Mouse (Mus musculus): ENCODE data around the gene Serpina10. TPM values are rescaled to one million over a fixed set of nuclear protein-coding genes. Genes with fewer than 3 reads are reported as not detected.

Serpina10 gene
- polyA plus RNA-seq, 1 experiment from 2014 or later, result 0.10 TPM

GRCm38 (mm10) chr12:103656848-103657626 is 25.8 kb upstream of the Serpina10 start, which contains the start of gene Serpina6:
Serpina6 (minus strand) TSS chr12:103657212.
- Histone ChIP-seq H3K27ac (no peak within 1 kb of the TSS), H3K9ac (no peak within 1 kb of the TSS), H3K4me3 (no peak within 1 kb of the TSS), H3K4me2 (no peak within 1 kb of the TSS), H3K36me3 (no peaks in the 10 kb centered on the region), H3K27me3 (no peaks in the 10 kb centered on the region), H3K9me3 (no peaks in the 10 kb centered on the region), H3K4me1 (no peaks in the 10 kb centered on the region)
- ATAC-seq (ENCODE audit: insufficient number of reproducible peaks, insufficient read depth, low FRiP score, low TSS enrichment, low read depth), result no peak
- WGBS, result 73% methylated on average over 9 of the region's 9 CpGs

- WGBS, result 80% methylated on average over 7 of the region's 7 CpGs
- H3K4me2 ChIP-seq, result no peak overlapping the region
These were observed 24.1 kb upstream of the Serpina10 start for GRCm38 (mm10) chr12:103655123-103656044.

GRCm38 (mm10) chr12:103653836-103654235 is 22.6 kb upstream of the Serpina10 start:
- WGBS, result 96% methylated on average over 2 of the region's 2 CpGs
- Histone ChIP-seq H3K4me3 (no peak overlapping the region), H3K4me1 (no peaks in the 10 kb centered on the region)

More at GRCm38 (mm10) chr12:103655123-103656044, 24.1 kb upstream of the Serpina10 start:
- Histone ChIP-seq H3K27me3 (no peaks in the 10 kb centered on the region), H3K9ac (no peak overlapping the region), H3K36me3 (no peaks in the 10 kb centered on the region), H3K27ac (no peak overlapping the region), H3K4me3 (no peak overlapping the region), H3K9me3 (0 out of 2 replicates have a peak, but pooled peaks cover 3% of the 10 kb centered on the region), H3K4me1 (no peaks in the 10 kb centered on the region)
- no peak for ATAC-seq (ENCODE audit: insufficient number of reproducible peaks, insufficient read depth, low FRiP score, low TSS enrichment, low read depth)

GRCm38 (mm10) chr12:103646314-103646713 is 15.1 kb upstream of the Serpina10 start:
- H3K9ac ChIP-seq, result no peak overlapping the region
- H3K36me3 ChIP-seq, result no peaks in the 10 kb centered on the region
- no peaks in the 10 kb centered on the region for H3K27me3 ChIP-seq
- 0 out of 2 replicates have a peak, but pooled peaks cover 4% of the 10 kb centered on the region for H3K9me3 ChIP-seq
- no peak for ATAC-seq (ENCODE audit: insufficient number of reproducible peaks, insufficient read depth, low FRiP score, low TSS enrichment, low read depth)
- H3K4me1 ChIP-seq, result peaks cover 8% of the 10 kb centered on the region
- H3K4me3 ChIP-seq, result no peak overlapping the region
- 74% methylated on average over 2 of the region's 2 CpGs for WGBS
- H3K27ac ChIP-seq, result no peak overlapping the region
- no peak overlapping the region for H3K4me2 ChIP-seq

More at GRCm38 (mm10) chr12:103653836-103654235, 22.6 kb upstream of the Serpina10 start:
- no peak for ATAC-seq (ENCODE audit: insufficient number of reproducible peaks, insufficient read depth, low FRiP score, low TSS enrichment, low read depth)
- H3K9ac ChIP-seq, result no peak overlapping the region
- no peak overlapping the region for H3K4me2 ChIP-seq
- no peaks in the 10 kb centered on the region for H3K27me3 ChIP-seq
- no peaks in the 10 kb centered on the region for H3K36me3 ChIP-seq
- no peak overlapping the region for H3K27ac ChIP-seq
- 0 out of 2 replicates have a peak, but pooled peaks cover 4% of the 10 kb centered on the region for H3K9me3 ChIP-seq

- H3K4me1 ChIP-seq, result peaks cover 8% of the 10 kb centered on the region
- no peak for ATAC-seq (ENCODE audit: insufficient number of reproducible peaks, insufficient read depth, low FRiP score, low TSS enrichment, low read depth)
- no peaks in the 10 kb centered on the region for H3K9me3 ChIP-seq
- 5% methylated on average over 5 of the region's 5 CpGs for WGBS
- no peaks in the 10 kb centered on the region for H3K36me3 ChIP-seq
- peak overlapping the region; percentile 85 for H3K27ac ChIP-seq
- 0 out of 2 replicates have a peak overlapping the region, but pooled peaks have one; percentile 16 for H3K4me2 ChIP-seq
- no peak overlapping the region for H3K4me3 ChIP-seq
- no peaks in the 10 kb centered on the region for H3K27me3 ChIP-seq
- H3K9ac ChIP-seq, result no peak overlapping the region
These were observed 13.4 kb upstream of the Serpina10 start for GRCm38 (mm10) chr12:103644601-103645000.

- no peaks in the 10 kb centered on the region for H3K36me3 ChIP-seq
- no peak overlapping the region for H3K4me3 ChIP-seq
- ATAC-seq (ENCODE audit: insufficient number of reproducible peaks, insufficient read depth, low FRiP score, low TSS enrichment, low read depth), result no peak
- H3K9me3 ChIP-seq, result no peaks in the 10 kb centered on the region
- H3K4me1 ChIP-seq, result peaks cover 8% of the 10 kb centered on the region
- WGBS, result 70% methylated on average over 3 of the region's 3 CpGs
- no peak overlapping the region for H3K4me2 ChIP-seq
- peak overlapping the region; percentile 85 for H3K27ac ChIP-seq
- H3K27me3 ChIP-seq, result no peaks in the 10 kb centered on the region
- no peak overlapping the region for H3K9ac ChIP-seq
These were observed 12.6 kb upstream of the Serpina10 start for GRCm38 (mm10) chr12:103643818-103644217.

- H3K36me3 ChIP-seq, result no peaks in the 10 kb centered on the region
- no peak for ATAC-seq (ENCODE audit: insufficient number of reproducible peaks, insufficient read depth, low FRiP score, low TSS enrichment, low read depth)
- WGBS, result 0% methylated on average over 2 of the region's 2 CpGs
These were observed 12.1 kb upstream of the Serpina10 start for GRCm38 (mm10) chr12:103643336-103643735.

GRCm38 (mm10) chr12:103635846-103636245 is 4.6 kb upstream of the Serpina10 start:
- H3K36me3 ChIP-seq, result no peaks in the 10 kb centered on the region
- H3K27me3 ChIP-seq, result no peaks in the 10 kb centered on the region
- 83% methylated on average over 2 of the region's 2 CpGs for WGBS
- H3K4me2 ChIP-seq, result no peak overlapping the region
- no peak overlapping the region for H3K4me3 ChIP-seq
- no peak for ATAC-seq (ENCODE audit: insufficient number of reproducible peaks, insufficient read depth, low FRiP score, low TSS enrichment, low read depth)
- H3K9ac ChIP-seq, result no peak overlapping the region
- no peaks in the 10 kb centered on the region for H3K9me3 ChIP-seq
- no peaks in the 10 kb centered on the region for H3K4me1 ChIP-seq
- no peak overlapping the region for H3K27ac ChIP-seq

More at GRCm38 (mm10) chr12:103643336-103643735, 12.1 kb upstream of the Serpina10 start:
- Histone ChIP-seq H3K9me3 (no peaks in the 10 kb centered on the region), H3K4me3 (no peak overlapping the region), H3K4me2 (no peak overlapping the region), H3K27ac (no peak overlapping the region), H3K9ac (no peak overlapping the region), H3K4me1 (peaks cover 8% of the 10 kb centered on the region), H3K27me3 (no peaks in the 10 kb centered on the region)

- H3K27me3 ChIP-seq, result no peaks in the 10 kb centered on the region
- H3K9ac ChIP-seq, result no peak overlapping the region
- no peak overlapping the region for H3K4me3 ChIP-seq
- H3K27ac ChIP-seq, result peak overlapping the region; percentile 22; the same call in 1 of the 2 replicates
- no peaks in the 10 kb centered on the region for H3K36me3 ChIP-seq
- H3K4me2 ChIP-seq, result no peak overlapping the region
- 79% methylated on average over 2 of the region's 2 CpGs for WGBS
- ATAC-seq (ENCODE audit: insufficient number of reproducible peaks, insufficient read depth, low FRiP score, low TSS enrichment, low read depth), result no peak
- no peaks in the 10 kb centered on the region for H3K9me3 ChIP-seq
- no peaks in the 10 kb centered on the region for H3K4me1 ChIP-seq
These were observed 3.2 kb upstream of the Serpina10 start for GRCm38 (mm10) chr12:103634430-103634829.

- H3K9me3 ChIP-seq, result no peaks in the 10 kb centered on the region
- no peaks in the 10 kb centered on the region for H3K4me1 ChIP-seq
- H3K27ac ChIP-seq, result no peak overlapping the region
- H3K4me2 ChIP-seq, result no peak overlapping the region
- H3K27me3 ChIP-seq, result no peaks in the 10 kb centered on the region
- H3K9ac ChIP-seq, result no peak overlapping the region
- no peaks in the 10 kb centered on the region for H3K36me3 ChIP-seq
- WGBS, result 87% methylated on average over 10 of the region's 10 CpGs
- no peak overlapping the region for H3K4me3 ChIP-seq
- no peak for ATAC-seq (ENCODE audit: insufficient number of reproducible peaks, insufficient read depth, low FRiP score, low TSS enrichment, low read depth)
These were observed 14.4 kb downstream of the Serpina10 start for GRCm38 (mm10) chr12:103616860-103617261.

- 79% methylated on average over 4 of the region's 4 CpGs for WGBS
- H3K4me1 ChIP-seq, result no peaks in the 10 kb centered on the region
- no peak overlapping the region for H3K4me2 ChIP-seq
- H3K4me3 ChIP-seq, result no peak overlapping the region
- no peak for ATAC-seq (ENCODE audit: insufficient number of reproducible peaks, insufficient read depth, low FRiP score, low TSS enrichment, low read depth)
- no peaks in the 10 kb centered on the region for H3K9me3 ChIP-seq
- H3K27ac ChIP-seq, result no peak overlapping the region
- H3K27me3 ChIP-seq, result no peaks in the 10 kb centered on the region
- no peaks in the 10 kb centered on the region for H3K36me3 ChIP-seq
- no peak overlapping the region for H3K9ac ChIP-seq
These were observed 15.5 kb downstream of the Serpina10 start for GRCm38 (mm10) chr12:103615734-103616133.

Data from embryonic facial prominence, embryonic 13.5 days (tissue).